Mouse (Mus musculus): ENCODE measurements at regions not wholly inside any gene's neighbourhood (a gene's known extent, or its start where the extent isn't known, plus 50 kb on each side); places are given as distances from the start of the nearest gene placed in this dataset.

GRCm38 (mm10) chr11:31787917-31788703 is 83.9 kb upstream of the Cpeb4 start:
- TF ChIP-seq CTCF (IDR thresholded peaks at IDR 0.05; ENCODE audit: low read depth, low read length) (no peak), EP300 (IDR thresholded peaks at IDR 0.05; ENCODE audit: insufficient read depth, low read depth, low read length) (no peak)

Measured in ES-Bruce4 (cell line).